Mouse (Mus musculus) lung, adult 2 months (tissue): Measurements from ENCODE around the gene Crtam. TPM values are rescaled to one million over a fixed set of nuclear protein-coding genes. Genes with fewer than 3 reads are reported as not detected.

ENCODE experiments used
- DNase-seq: peaks from one replicate; pipeline ENCODE4 v3.0.0; 2022
- H3K4me1 ChIP-seq: fragments of 200-500 bp; 2 replicates; pipeline ENCODE4 v1.6.1; 2011; ENCODE audit warnings: low read length; ENCODE audit not compliant: control insufficient read depth, insufficient read depth
- H3K4me3 ChIP-seq: fragments of 200-500 bp; replicated peaks from 2 replicates; pipeline ENCODE3; 2011; ENCODE audit warnings: low read depth, mild to moderate bottlenecking, control low read depth, low read length; ENCODE audit errors: extremely low read depth
- CTCF ChIP-seq: fragments of 200-500 bp; IDR thresholded peaks from 2 replicates; pipeline ENCODE4 v1.5.1; 2011; ENCODE audit warnings: mild to moderate bottlenecking, low read length, control low read depth; ENCODE audit not compliant: insufficient read depth
- POLR2A ChIP-seq: fragments of 200-500 bp; IDR thresholded peaks from 2 replicates; pipeline ENCODE4 v1.6.1; 2011; ENCODE audit warnings: low read depth, mild to moderate bottlenecking, control low read depth, low read length, borderline replicate concordance; ENCODE audit errors: extremely low read depth
- WGBS: fragments of 180-500 bp; shearing (Covaris S2); methylation state at CpG from one replicate; pipeline ENCODE4 v1.1.7; 2018; 5-methylcytosine and 5-hydroxymethylcytosine counted together
- polyA plus RNA-seq: library from polyadenylated mRNA; depleted of rRNA; stranded (reverse); fragments of >200 nt; gene quantifications from 2 replicates; pipeline ENCODE4 v1.2.3, GENCODE M21; 2012; rRNA removed

Crtam gene
- 0.12 and 0.18 TPM in 2 replicates for polyA plus RNA-seq

DNA sequence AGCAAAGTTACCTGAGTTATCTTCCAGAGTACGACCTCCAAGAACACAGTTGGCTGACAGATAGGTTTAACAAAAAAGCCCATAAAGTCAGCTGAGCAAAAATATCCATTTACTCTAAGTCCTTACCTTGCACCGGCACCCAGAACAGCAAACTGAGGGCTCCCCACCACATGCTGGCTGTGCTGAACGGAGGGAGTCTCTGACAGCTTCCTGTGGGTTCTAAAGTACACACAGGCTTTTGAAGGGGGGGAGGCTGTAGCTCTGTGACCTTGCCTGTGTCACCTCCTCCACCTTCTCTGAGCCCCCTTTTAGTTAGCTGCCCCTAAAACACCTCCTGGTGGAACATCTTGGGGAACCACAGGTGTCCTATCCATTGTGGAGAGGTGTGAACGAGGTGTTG, at the start of gene Crtam:
TSS of gene Crtam (minus strand) at position 214 of the 400 bp plus-strand sequence.
- DNase-seq: no peak
- Histone ChIP-seq H3K4me3 (no peak within 1 kb of the TSS), H3K4me1 (no peaks in the 10 kb centered on the region)
- TF ChIP-seq POLR2A (no peak), CTCF (no peak)
- 37% methylated on average over 4 of the region's 4 CpGs for WGBS

DNA sequence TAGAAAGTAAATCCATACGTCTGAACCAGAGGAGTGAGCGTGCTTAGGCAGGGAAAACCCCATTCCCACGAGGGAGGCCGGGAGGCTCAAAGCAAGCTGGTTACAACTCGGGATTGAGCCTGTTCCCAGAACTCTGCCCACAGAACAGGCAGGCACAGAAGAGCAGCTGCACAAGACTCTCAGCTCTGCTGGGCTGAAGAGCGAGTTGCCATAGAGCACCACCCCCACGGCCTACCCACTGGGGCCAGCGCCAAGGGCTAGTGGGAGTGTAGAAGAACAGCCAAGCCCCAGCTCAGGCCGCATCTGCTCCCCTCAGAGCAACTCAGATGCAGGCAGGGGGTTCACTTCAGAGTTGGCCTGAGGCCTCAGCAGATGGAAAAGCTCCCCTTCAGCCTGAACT, 49.7 kb upstream of the Crtam start:
- 88% methylated on average over 9 of the region's 9 CpGs for WGBS
- Histone ChIP-seq H3K4me3 (no peak overlapping the region), H3K4me1 (no peaks in the 10 kb centered on the region)
- DNase-seq: no peak
- no peak for TF ChIP-seq CTCF
- TF ChIP-seq POLR2A: no peak

DNA sequence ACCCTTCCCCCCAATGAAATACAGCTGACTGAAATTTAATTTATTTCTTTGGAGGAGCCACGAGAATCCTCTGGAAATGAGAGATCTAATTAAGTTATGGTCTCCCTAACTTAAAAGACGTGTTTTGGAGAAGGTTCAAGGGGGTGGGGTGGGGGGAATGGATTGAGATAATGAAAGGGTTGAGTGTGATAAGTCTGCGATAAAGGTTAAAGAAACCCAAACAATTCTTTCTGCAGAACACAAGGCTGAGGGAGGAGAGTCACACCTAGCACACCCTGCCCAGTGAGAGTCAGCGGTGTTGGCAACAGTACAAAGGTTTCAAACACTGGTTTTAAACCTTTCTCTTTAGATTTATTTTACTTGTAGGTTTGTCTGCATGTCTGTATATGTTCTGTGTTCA, 49.0 kb upstream of the Crtam start:
- WGBS: 71% methylated on average over 4 of the region's 4 CpGs
- TF ChIP-seq POLR2A (no peak), CTCF (no peak)
- DNase-seq: no peak
- no peak overlapping the region for H3K4me3 ChIP-seq
- H3K4me1 ChIP-seq: no peaks in the 10 kb centered on the region

DNA sequence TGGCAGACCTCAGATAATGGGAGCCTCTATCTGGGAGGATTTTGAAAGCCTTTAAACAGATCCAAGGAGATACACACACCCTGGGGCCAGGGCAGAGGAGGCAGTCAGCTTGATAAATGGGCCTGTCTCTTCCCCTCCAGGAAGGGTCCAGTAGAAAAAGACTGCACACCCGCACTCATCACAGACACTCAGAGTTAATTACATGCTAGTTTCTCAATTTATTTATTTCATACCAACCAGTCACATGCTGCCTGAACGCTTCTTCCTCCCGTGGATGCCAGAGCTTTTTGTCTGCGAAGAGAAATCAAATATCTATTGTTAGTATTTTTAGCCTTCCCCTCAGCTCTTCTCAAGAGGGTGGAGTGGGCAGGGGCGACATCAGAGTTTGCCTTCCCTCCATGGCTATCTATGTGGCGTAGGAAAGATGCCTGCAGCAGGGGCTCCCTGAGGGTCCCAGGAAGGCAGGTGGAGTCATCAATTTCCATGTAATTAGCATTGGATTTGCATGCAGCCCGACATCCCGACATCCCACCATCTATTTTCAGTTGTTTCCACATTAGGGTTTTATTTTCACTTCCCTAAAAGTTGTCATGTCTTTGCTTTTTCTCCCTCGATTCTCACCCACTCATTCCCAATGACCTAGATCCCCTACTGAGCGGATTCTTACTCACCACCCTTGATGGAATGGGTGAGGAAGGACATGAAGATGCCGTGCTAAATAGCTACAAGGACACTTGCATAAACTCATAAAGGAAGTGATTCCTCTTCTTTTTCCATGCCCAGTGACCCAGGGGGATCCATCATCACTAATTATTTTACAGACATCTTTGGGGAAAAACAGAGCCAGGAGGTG, 46.9 kb upstream of the Crtam start:
- Histone ChIP-seq H3K4me1 (no peaks in the 10 kb centered on the region), H3K4me3 (no peak overlapping the region)
- DNase-seq: no peak
- no peak for TF ChIP-seq CTCF
- no peak for TF ChIP-seq POLR2A
- WGBS: 44% methylated on average over 11 of the region's 11 CpGs

DNA sequence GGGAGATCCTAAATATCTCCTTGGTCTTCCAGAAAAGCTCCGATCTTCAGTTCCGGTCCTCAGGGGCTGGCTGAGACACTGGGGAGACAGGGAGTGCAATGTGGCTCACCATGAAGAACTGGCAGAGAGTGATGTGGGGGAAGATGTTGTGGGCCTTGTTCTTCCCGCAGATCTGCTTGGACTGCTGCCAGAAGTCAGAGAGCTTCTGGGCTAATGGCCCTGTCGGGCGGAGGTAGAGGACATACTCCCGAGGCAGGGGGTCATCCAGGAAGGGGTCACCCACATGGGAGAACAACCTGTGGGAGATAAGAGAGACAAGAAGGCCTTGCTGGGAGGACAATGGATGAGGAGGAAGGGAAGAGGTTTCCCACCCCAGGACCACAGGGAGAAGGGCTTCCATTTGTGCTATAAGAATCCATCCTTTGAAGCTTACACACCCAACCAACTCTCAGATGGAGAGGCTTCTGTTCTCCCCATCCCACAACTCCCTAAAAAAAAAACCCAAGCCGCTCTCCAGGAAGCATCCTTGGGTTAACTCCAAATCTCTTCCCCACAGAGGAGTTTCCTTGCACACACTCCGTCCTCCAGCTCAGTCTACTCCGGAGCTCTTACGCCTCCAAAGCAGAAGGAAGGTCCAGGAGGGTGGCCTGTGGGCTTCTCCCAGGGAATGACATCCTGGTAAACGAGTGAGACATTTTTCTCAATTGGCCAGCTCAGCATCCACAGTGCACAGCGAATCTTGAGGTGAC, 46.1 kb upstream of the Crtam start:
- WGBS: 60% methylated on average over 12 of the region's 12 CpGs
- no peak for TF ChIP-seq POLR2A
- TF ChIP-seq CTCF: no peak
- Histone ChIP-seq H3K4me1 (no peaks in the 10 kb centered on the region), H3K4me3 (no peak overlapping the region)
- no peak for DNase-seq

DNA sequence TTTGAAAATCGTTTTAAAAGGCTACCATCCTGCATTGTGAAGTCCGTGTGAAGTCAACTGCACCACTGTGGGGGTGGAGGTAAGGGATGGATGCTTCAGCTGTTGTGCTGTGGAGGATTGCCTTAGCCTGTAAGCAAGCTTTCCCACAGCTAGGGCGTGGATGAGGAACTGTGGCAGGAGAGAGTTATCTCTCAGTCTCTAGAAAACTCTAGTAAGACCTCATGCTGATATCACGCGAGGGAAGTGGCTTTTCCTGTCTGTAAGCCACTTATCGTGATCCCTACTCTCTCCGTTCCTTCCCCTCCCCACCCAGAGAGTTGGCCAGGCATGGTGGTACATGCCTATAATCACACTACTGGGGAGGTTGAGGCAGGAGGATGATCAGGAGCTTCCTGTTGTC, 44.9 kb upstream of the Crtam start:
- 75% methylated on average over 7 of the region's 7 CpGs for WGBS
- Histone ChIP-seq H3K4me1 (no peaks in the 10 kb centered on the region), H3K4me3 (no peak overlapping the region)
- DNase-seq: no peak
- TF ChIP-seq POLR2A (no peak), CTCF (no peak)

DNA sequence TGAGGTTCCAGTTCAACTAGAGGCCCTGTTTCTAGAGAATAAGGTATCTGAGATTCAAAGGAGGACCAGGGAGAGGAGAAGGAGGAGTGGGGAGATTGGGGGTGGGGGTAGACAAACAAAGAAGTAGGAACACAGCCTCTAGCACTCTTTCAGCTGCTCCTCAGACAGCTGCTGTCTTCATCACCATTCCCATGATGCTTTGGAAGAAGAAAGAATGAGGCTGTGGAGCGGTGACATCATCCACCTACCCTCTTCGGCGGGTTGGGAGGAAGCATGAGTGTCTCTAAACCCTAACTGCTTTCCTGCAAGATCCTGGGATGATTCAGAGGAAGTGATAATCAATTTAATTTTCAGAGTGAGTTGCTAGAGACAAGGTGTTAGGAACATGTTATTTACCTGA, 44.4 kb upstream of the Crtam start:
- no peak for TF ChIP-seq CTCF
- TF ChIP-seq POLR2A: no peak
- DNase-seq: no peak
- Histone ChIP-seq H3K4me3 (no peak overlapping the region), H3K4me1 (no peaks in the 10 kb centered on the region)
- 77% methylated on average over 3 of the region's 3 CpGs for WGBS

DNA sequence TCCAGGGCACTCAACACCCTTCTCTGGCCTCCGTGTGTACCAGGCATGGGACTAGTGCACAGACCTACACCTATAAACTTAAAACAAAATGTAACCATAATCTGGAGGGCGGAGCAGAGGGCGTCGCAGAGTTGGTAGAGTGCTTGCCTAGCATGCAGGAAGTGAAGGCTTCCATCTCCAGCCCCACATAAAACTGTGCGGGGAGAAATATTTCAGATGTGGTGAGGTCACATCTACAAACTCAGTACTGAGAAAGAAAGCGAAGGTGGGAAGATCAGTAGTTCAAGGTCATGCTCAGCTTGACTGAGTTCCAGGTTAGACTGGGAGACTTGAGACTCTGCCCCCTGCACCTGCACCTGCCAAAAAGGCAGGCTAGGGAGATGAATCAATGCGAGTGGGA, 43.8 kb upstream of the Crtam start:
- no peak for TF ChIP-seq CTCF
- TF ChIP-seq POLR2A: no peak
- no peak for DNase-seq
- no peaks in the 10 kb centered on the region for H3K4me1 ChIP-seq
- 91% methylated on average over 7 of the region's 7 CpGs for WGBS
- no peak overlapping the region for H3K4me3 ChIP-seq

DNA sequence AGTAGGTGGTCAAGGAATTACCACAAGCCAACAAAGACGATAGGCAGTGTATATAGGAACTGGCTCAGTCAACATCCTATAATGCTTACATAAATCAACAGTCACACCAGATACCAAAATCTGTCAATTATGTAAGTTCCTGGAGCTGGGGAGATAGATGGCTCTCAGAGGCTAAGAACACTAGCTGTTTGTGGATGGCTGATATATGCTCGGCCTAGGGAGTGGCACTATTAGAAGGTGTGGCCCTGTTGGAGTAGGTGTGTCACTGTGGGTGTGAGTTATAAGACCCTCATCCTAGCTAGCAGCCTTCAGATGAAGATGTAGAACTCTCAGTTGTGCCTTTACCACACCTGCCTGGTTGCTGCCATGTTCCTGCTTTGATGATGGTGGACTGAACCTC, 43.2 kb upstream of the Crtam start:
- no peak for DNase-seq
- no peak overlapping the region for H3K4me3 ChIP-seq
- no peaks in the 10 kb centered on the region for H3K4me1 ChIP-seq
- 84% methylated on average over 2 of the region's 2 CpGs for WGBS
- TF ChIP-seq POLR2A (no peak), CTCF (no peak)

DNA sequence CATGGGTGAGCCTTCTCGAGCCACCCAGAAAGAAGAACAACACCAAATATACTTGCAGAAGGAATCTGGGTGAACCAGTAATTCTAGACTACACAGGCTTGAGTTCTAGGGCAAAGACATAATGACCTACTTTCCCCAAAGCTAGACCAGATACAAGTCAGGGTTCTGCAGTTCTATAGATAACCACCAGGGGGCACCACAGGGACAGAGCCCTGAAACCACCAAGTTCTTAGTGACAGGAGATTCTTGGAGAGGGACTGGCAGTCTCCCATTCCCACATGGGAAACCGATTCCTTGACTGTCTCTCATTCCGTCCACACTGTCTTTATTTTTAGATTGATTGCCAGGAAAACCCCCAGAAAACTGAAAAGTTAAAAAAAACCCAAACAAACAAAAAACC, 40.2 kb upstream of the Crtam start:
- Histone ChIP-seq H3K4me3 (no peak overlapping the region), H3K4me1 (no peaks in the 10 kb centered on the region)
- peak; percentile 72 for DNase-seq
- 10% methylated on average over 3 of the region's 3 CpGs for WGBS
- peak; percentile 65 for TF ChIP-seq CTCF
- no peak for TF ChIP-seq POLR2A

DNA sequence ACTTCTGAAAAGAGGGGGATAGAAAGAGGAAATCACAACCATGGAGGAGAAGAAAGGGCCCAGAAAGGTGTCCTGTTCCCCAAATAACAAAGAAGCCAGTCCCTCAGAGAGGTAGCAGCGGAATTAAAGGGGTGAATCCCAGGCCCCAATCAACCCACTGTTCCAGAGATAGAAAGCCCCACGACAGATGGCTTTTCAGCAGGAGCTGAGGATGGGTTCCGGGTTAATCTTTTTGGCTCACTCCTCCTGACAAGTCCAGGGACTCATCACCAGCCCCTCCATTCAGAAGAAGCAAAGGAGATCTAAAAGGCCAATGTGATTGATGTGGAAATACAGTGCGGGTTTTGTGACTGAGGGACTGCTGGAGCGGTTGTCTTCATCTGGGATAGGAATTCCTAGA, 39.2 kb upstream of the Crtam start:
- WGBS: 87% methylated on average over 5 of the region's 5 CpGs
- Histone ChIP-seq H3K4me1 (no peaks in the 10 kb centered on the region), H3K4me3 (no peak overlapping the region)
- TF ChIP-seq POLR2A (no peak), CTCF (no peak)
- DNase-seq: no peak
